ENCODE assay signal across 12 mouse cellular contexts in the genomic region with DNA sequence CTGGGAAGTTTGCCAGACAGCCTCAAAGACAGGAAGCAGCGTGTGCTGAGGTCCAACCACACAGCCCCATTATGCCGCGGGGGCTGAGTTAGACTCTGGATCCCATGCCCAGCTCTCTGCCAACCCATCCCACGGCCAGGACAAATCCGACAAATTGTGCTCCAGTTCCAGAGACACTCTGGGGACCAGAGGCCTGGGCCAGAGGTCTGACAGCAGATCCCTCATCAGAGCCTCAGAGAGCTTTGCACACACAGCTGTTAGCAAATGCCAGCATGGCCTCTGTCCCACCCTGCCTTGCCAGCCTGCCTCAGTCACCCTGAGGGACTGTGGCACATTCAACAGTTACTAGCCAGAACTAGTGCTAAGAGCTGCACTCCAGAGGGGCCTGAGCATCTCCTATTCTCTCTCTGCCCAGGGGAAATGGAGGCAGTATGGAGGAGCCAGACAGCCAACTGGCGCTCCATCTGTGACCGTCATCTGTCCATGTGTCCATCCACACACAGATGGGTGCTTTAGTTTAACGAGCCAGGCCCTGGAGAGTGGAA. TPM values are rescaled to one million over a fixed set of nuclear protein-coding genes. Genes with fewer than 3 reads are reported as not detected.
DNase-seq lines count a peak whose midpoint lies in the region; ATAC-seq and TF ChIP-seq lines count a peak whose summit lies in the region.
"Had no signal": no experiment of that assay in that cellular context is flagged by ENCODE, and none has a peak within 500 bp of the region (broad histone marks: within the 10 kb centered on the region; RNA-seq: fewer than 3 reads in every experiment).

No protein-coding gene starts in this region.

- H3K27me3 ChIP-seq in forebrain, embryonic 14.5 days (replicated peaks; ENCODE audit: control insufficient read depth, insufficient read depth, low read length) = no peaks in the 10 kb centered on the region
- H3K27me3 ChIP-seq in limb, embryonic 10.5 days (ENCODE audit: low read depth, poor library complexity, severe bottlenecking) = peaks cover 99% of the 10 kb centered on the region
- 0 out of 2 replicates have a peak, but pooled peaks cover 3% of the 10 kb centered on the region for H3K27me3 ChIP-seq in intestine, postnatal 0 days (replicated peaks; ENCODE audit: control insufficient read depth, insufficient read depth, low read length)
- H3K27me3 ChIP-seq: Patski had no signal

- peaks cover 53% of the 10 kb centered on the region for H3K4me1 ChIP-seq in forebrain, embryonic 14.5 days (ENCODE audit: control insufficient read depth, insufficient read depth, low read length)
- H3K4me1 ChIP-seq in limb, embryonic 10.5 days = peaks cover 73% of the 10 kb centered on the region
- H3K4me1 ChIP-seq in intestine, postnatal 0 days (replicated peaks; ENCODE audit: control insufficient read depth, insufficient read depth, low read length) = 0 out of 2 replicates have a peak, but pooled peaks cover 5% of the 10 kb centered on the region

- no peak overlapping the region for H3K4me3 ChIP-seq in forebrain, embryonic 14.5 days (ENCODE audit: low read depth, low read length)
- H3K4me3 ChIP-seq in limb, embryonic 10.5 days = no peak overlapping the region
- H3K4me3 ChIP-seq in intestine, postnatal 0 days (ENCODE audit: low read depth, low read length) = no peak overlapping the region
- H3K4me3 ChIP-seq: hindbrain, embryonic 15.5 days had no signal

- DNase-seq in layer of hippocampus, adult 18-20 months (ENCODE audit: low spot score in 2 of 2) = peak; percentile 45 to 63
- DNase-seq in layer of hippocampus, adult 11-12 months (ENCODE audit: low spot score) = no peak
- DNase-seq in cerebellum, postnatal 14 days = peak; percentile 48 to 61
- peak; percentile 76 for DNase-seq in forebrain, embryonic 14.5 days (ENCODE audit: low spot score)
- DNase-seq in limb, embryonic 10.5 days (ENCODE audit: low spot score) = no peak
- no peak for DNase-seq in retina, embryonic 14.5 days (ENCODE audit: low spot score)
- DNase-seq: adrenal gland, adult 8-10 months; kidney, postnatal 10 days; lung, embryonic 14.5 days had no signal

- TF ChIP-seq CTCF in intestine, postnatal 0 days (IDR thresholded peaks at IDR 0.05; ENCODE audit: low read depth) = no peak

- no peaks in the 10 kb centered on the region for H3K9me3 ChIP-seq in forebrain, embryonic 14.5 days (replicated peaks; ENCODE audit: control insufficient read depth, low read length)
- H3K9me3 ChIP-seq in limb, embryonic 10.5 days (replicated peaks) = no peaks in the 10 kb centered on the region
- H3K9me3 ChIP-seq in intestine, postnatal 0 days (ENCODE audit: control insufficient read depth) = no peaks in the 10 kb centered on the region
- H3K9me3 ChIP-seq: hindbrain, embryonic 15.5 days had no signal

- H3K4me2 ChIP-seq in forebrain, embryonic 14.5 days (ENCODE audit: low read length) = no peak overlapping the region
- no peak overlapping the region for H3K4me2 ChIP-seq in intestine, postnatal 0 days (replicated peaks; ENCODE audit: low read depth)
- H3K4me2 ChIP-seq: hindbrain, embryonic 15.5 days; lung, embryonic 14.5 days had no signal

- H3K27ac ChIP-seq in forebrain, embryonic 14.5 days (ENCODE audit: low read depth, low read length) = peak overlapping the region; percentile 86
- peak overlapping the region; percentile 26; the same call in 1 of the 2 replicates for H3K27ac ChIP-seq in limb, embryonic 10.5 days
- no peak overlapping the region; the same call in 1 of the 2 replicates for H3K27ac ChIP-seq in intestine, postnatal 0 days (ENCODE audit: low read depth, low read length)
- H3K27ac ChIP-seq: hindbrain, embryonic 15.5 days had no signal

- WGBS in forebrain, embryonic 14.5 days = 46% methylated on average over 8 of the region's 8 CpGs
- 75% methylated on average over 8 of the region's 8 CpGs for whole genome bisulfite sequencing in limb, embryonic 10.5 days
- 72% methylated on average over 8 of the region's 8 CpGs for WGBS in intestine, postnatal 0 days

- H3K9ac ChIP-seq in forebrain, embryonic 14.5 days (ENCODE audit: low read length) = no peak overlapping the region
- no peak overlapping the region for H3K9ac ChIP-seq in intestine, postnatal 0 days (ENCODE audit: low read depth, low read length)
- H3K9ac ChIP-seq: hindbrain, embryonic 15.5 days; lung, embryonic 14.5 days had no signal

- no peaks in the 10 kb centered on the region for H3K36me3 ChIP-seq in forebrain, embryonic 14.5 days (ENCODE audit: control insufficient read depth, insufficient read depth, low read length)
- H3K36me3 ChIP-seq in limb, embryonic 10.5 days = no peaks in the 10 kb centered on the region
- H3K36me3 ChIP-seq in intestine, postnatal 0 days (ENCODE audit: control insufficient read depth, insufficient read depth) = no peaks in the 10 kb centered on the region
- H3K36me3 ChIP-seq: hindbrain, embryonic 15.5 days had no signal

- peak; percentile 56 for ATAC-seq in forebrain, embryonic 14.5 days
- ATAC-seq in intestine, postnatal 0 days = no peak
- ATAC-seq: Patski had no signal

RNA-seq across cellular contexts. Expression of gene Flrt1, which starts 43.1 kb away (rescaled TPM):
- 10 to 100 TPM; 21.6 to 22.0 TPM for total RNA-seq in layer of hippocampus, adult 18-20 months (2021)
- 9.5 and 12.2 TPM in 2 replicates for polyA plus RNA-seq in forebrain, embryonic 14.5 days (2014; fragmentation: Nextera tagmentation; extraction: Ambion mirVana)
- 0.54 and 1.6 TPM in 2 replicates for polyA plus RNA-seq in limb, embryonic 10.5 days (2016; fragmentation: Nextera tagmentation; extraction: Ambion mirVana)
- polyA plus RNA-seq in intestine, postnatal 0 days (2015; fragmentation: Nextera tagmentation; extraction: Ambion mirVana) = 0.75 and 0.82 TPM in 2 replicates

RNA-seq across cellular contexts. Expression of gene Otub1, which starts 57.5 kb away (rescaled TPM):
- total RNA-seq in layer of hippocampus, adult 18-20 months (2021) = 100 to 1,000 TPM; 306 to 307 TPM
- polyA plus RNA-seq in forebrain, embryonic 14.5 days (2014; fragmentation: Nextera tagmentation; extraction: Ambion mirVana) = 262 TPM in 2 replicates
- 252 and 263 TPM in 2 replicates for polyA plus RNA-seq in limb, embryonic 10.5 days (2016; fragmentation: Nextera tagmentation; extraction: Ambion mirVana)
- polyA plus RNA-seq in intestine, postnatal 0 days (2015; fragmentation: Nextera tagmentation; extraction: Ambion mirVana) = 121 and 126 TPM in 2 replicates

Comparison
In these comparisons a context has a peak if more than half of its experiments do, and no peak if none do; other contexts are left out.
1. DNase-seq: peak in layer of hippocampus, adult 18-20 months (2 of 2), cerebellum, postnatal 14 days (2 of 2) and forebrain, embryonic 14.5 days (single experiment); none in layer of hippocampus, adult 11-12 months (single experiment), limb, embryonic 10.5 days (single experiment) and retina, embryonic 14.5 days (single experiment).